Mouse (Mus musculus) splenic B cell, adult 2 months (primary cell): ENCODE measurements around the gene Ppp1r15a.
"Not testable (repeated sequence)": the region's sequence is repeated elsewhere in the genome, so short reads cannot be mapped to it uniquely, and the experiment has no call there.

Experiments used
- DNase-seq: peaks from one replicate; pipeline ENCODE4 v3.0.0-alpha.2; 2011; ENCODE audit warnings: low read depth, low spot score
- H3K27me3 ChIP-seq: 2 replicates; pipeline ENCODE4 v1.6.1; 2012; ENCODE audit warnings: mild to moderate bottlenecking, low read length, moderate library complexity, mixed read lengths; ENCODE audit not compliant: control insufficient read depth, poor library complexity, insufficient read depth, severe bottlenecking
- H3K36me3 ChIP-seq: 2 replicates; pipeline ENCODE4 v1.6.1; 2012; ENCODE audit warnings: mild to moderate bottlenecking, low read length, moderate library complexity, mixed read lengths; ENCODE audit not compliant: control insufficient read depth, poor library complexity, insufficient read depth, severe bottlenecking

Ppp1r15a gene

GRCm38 (mm10) chr7:45487861-45488292, 38.2 kb downstream of the Ppp1r15a start:
- Histone ChIP-seq H3K36me3 (no peaks in the 10 kb centered on the region), H3K27me3 (no peaks in the 10 kb centered on the region)
- DNase-seq, result no peak

- no peaks in the 10 kb centered on the region for H3K36me3 ChIP-seq
- H3K27me3 ChIP-seq, result no peaks in the 10 kb centered on the region
- DNase-seq, result no peak
Observed at GRCm38 (mm10) chr7:45486761-45487415, 39.2 kb downstream of the Ppp1r15a start, which contains the start of gene Gm45808. TSS of gene Gm45808 (minus strand) at chr7:45486811.

GRCm38 (mm10) chr7:45486158-45486557, 39.9 kb downstream of the Ppp1r15a start:
- no peak for DNase-seq
- Histone ChIP-seq H3K27me3 (no peaks in the 10 kb centered on the region), H3K36me3 (no peaks in the 10 kb centered on the region)

GRCm38 (mm10) chr7:45484985-45485384, 41.1 kb downstream of the Ppp1r15a start:
- not testable (repeated sequence) for H3K36me3 ChIP-seq, DNase-seq, H3K27me3 ChIP-seq

GRCm38 (mm10) chr7:45482166-45482565, 43.9 kb downstream of the Ppp1r15a start:
- Histone ChIP-seq H3K36me3 (no peaks in the 10 kb centered on the region), H3K27me3 (no peaks in the 10 kb centered on the region)
- DNase-seq, result no peak

GRCm38 (mm10) chr7:45481374-45481927, 44.6 kb downstream of the Ppp1r15a start, which contains the start of gene Tulp2:
TSS of gene Tulp2 (plus strand) at chr7:45481877.
- DNase-seq, result peak; percentile 64
- no peaks in the 10 kb centered on the region for H3K36me3 ChIP-seq

GRCm38 (mm10) chr7:45480310-45480709, 45.8 kb downstream of the Ppp1r15a start:
- not testable (repeated sequence) for DNase-seq, H3K36me3 ChIP-seq, H3K27me3 ChIP-seq

More at GRCm38 (mm10) chr7:45481374-45481927, 44.6 kb downstream of the Ppp1r15a start, which contains the start of gene Tulp2:
- no peaks in the 10 kb centered on the region for H3K27me3 ChIP-seq

- no peaks in the 10 kb centered on the region for H3K36me3 ChIP-seq
- no peaks in the 10 kb centered on the region for H3K27me3 ChIP-seq
- DNase-seq, result no peak
Observed at GRCm38 (mm10) chr7:45478774-45479173, 47.3 kb downstream of the Ppp1r15a start.

- peak; percentile 76 for DNase-seq
- Histone ChIP-seq H3K36me3 (no peaks in the 10 kb centered on the region), H3K27me3 (no peaks in the 10 kb centered on the region)
Observed at GRCm38 (mm10) chr7:45477003-45477402, 49.1 kb downstream of the Ppp1r15a start.

- Histone ChIP-seq H3K36me3 (no peaks in the 10 kb centered on the region), H3K27me3 (no peaks in the 10 kb centered on the region)
- DNase-seq, result no peak
Observed at GRCm38 (mm10) chr7:45476453-45476852, 49.6 kb downstream of the Ppp1r15a start.

GRCm38 (mm10) chr7:45475291-45475969, 50.6 kb downstream of the Ppp1r15a start:
- no peak for DNase-seq
- Histone ChIP-seq H3K27me3 (no peaks in the 10 kb centered on the region), H3K36me3 (no peaks in the 10 kb centered on the region)
